Mouse (Mus musculus): ENCODE measurements around the gene Gpn2.

DNA sequence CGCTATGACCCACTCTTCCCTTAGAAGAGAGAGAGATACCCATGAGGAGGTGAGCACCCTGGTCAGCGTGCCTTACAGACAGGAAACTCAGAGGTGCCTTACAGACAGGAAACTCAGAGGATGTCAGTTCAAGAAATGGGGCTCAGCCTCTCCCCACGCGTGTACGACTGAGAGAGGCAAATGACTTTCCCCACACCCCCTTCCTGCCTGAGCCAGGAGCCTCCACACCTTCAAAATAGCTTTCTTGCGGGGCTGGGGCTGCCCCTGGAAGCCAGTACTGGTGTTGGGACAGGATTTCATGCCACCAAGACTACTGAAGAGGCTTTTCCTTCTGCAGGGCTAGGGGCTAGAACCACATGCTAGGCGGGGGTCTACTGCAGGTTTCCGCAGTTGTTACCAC is 36.5 kb downstream of the Gpn2 start:
- no peak for TF ChIP-seq CTCF (IDR thresholded peaks at IDR 0.05; ENCODE audit: low read depth, low read length)
- no peak for TF ChIP-seq POLR2A (IDR thresholded peaks at IDR 0.05; ENCODE audit: insufficient read depth, low read length)
- TF ChIP-seq EP300 (IDR thresholded peaks at IDR 0.05; ENCODE audit: insufficient read depth, low read depth, low read length): no peak

Data from ES-Bruce4 (cell line).